Mouse (Mus musculus): ENCODE results near the gene Cutc. TPM values are rescaled to one million over a fixed set of nuclear protein-coding genes. Genes with fewer than 3 reads are reported as not detected.

Cutc gene
- polyA plus RNA-seq (2015; fragmentation: Nextera tagmentation; extraction: Ambion mirVana) = 9.6 and 10.8 TPM in 2 replicates

DNA sequence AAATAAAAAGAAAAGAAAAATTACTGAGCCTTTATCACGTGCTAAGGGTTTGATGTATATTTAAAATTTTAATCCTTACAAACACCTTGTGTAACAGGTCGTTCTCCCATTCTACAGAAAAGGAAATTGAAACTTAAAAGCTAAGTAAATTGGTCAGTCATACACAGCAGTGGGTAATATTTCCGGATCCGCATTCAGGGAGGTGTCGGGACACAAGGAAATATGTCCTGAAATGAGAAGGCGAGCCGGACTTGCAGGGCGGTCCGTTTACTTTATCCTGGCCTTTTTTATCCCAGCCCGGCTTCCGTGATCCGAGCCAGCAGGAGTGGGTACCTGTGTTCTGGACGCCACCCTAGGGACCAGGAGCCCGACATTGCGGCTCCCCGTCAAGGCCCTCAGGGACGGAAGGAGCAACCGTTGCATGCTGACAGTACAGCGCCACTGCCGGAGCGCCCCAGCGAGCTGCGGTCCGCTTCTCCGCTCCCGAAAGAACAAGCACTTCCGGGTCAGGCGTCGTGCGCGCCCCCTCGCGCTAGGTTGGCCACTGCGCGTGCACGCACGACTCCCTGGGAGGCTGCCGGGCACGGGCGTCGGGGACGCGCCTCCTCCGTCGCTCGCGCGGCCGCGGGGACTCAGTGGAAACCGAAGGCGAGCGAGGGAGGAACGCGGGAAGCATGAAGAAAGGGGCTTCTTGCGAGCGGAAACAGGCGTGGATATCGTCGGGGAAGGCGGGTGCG, at the start of gene Cutc, which contains the start of gene Cox15:
TSS of gene Cutc (plus strand) at position 508 of the 737 bp plus-strand sequence.
TSS of gene Cox15 (minus strand) at position 512 of the 737 bp plus-strand sequence.
- Histone ChIP-seq H3K4me2 (ENCODE audit: low read depth, low read length) (peak within 1 kb of the TSS; percentile 81), H3K4me1 (ENCODE audit: control insufficient read depth, low read depth, low read length) (peaks cover 8% of the 10 kb centered on the region), H3K9me3 (replicated peaks; ENCODE audit: control insufficient read depth, low read length) (no peaks in the 10 kb centered on the region), H3K27ac (ENCODE audit: low read length) (peak within 1 kb of the TSS; percentile 96), H3K36me3 (ENCODE audit: control insufficient read depth, insufficient read depth) (peaks cover 9% of the 10 kb centered on the region), H3K4me3 (ENCODE audit: low read depth, low read length) (peak within 1 kb of the TSS; percentile 87), H3K27me3 (ENCODE audit: control insufficient read depth, insufficient read depth, low read depth, low read length) (no peaks in the 10 kb centered on the region), H3K9ac (ENCODE audit: low read depth, low read length) (peak within 1 kb of the TSS; percentile 89)
- ATAC-seq (ENCODE audit: low read depth) = peak; percentile 95
- WGBS (ENCODE audit: insufficient replicate concordance) = under 1% methylated on average over 62 of the region's 62 CpGs

- WGBS (ENCODE audit: insufficient replicate concordance) = 70% methylated on average over 11 of the region's 11 CpGs
- no peaks in the 10 kb centered on the region for H3K9me3 ChIP-seq (replicated peaks; ENCODE audit: control insufficient read depth, low read length)
- no peak overlapping the region for H3K4me2 ChIP-seq (ENCODE audit: low read depth, low read length)
- H3K9ac ChIP-seq (ENCODE audit: low read depth, low read length) = no peak overlapping the region
- no peak for ATAC-seq (ENCODE audit: low read depth)
- no peaks in the 10 kb centered on the region for H3K4me1 ChIP-seq (ENCODE audit: control insufficient read depth, low read depth, low read length)
- no peak overlapping the region for H3K4me3 ChIP-seq (ENCODE audit: low read depth, low read length)
- H3K27me3 ChIP-seq (ENCODE audit: control insufficient read depth, insufficient read depth, low read depth, low read length) = no peaks in the 10 kb centered on the region
- H3K27ac ChIP-seq (ENCODE audit: low read length) = no peak overlapping the region
- H3K36me3 ChIP-seq (ENCODE audit: control insufficient read depth, insufficient read depth) = no peaks in the 10 kb centered on the region; the same call in 1 of the 2 replicates
These were observed 48.6 kb upstream of the Cutc start for GRCm38 (mm10) chr19:43704211-43704610.

GRCm38 (mm10) chr19:43704787-43705497, 47.9 kb upstream of the Cutc start:
- Histone ChIP-seq H3K9ac (ENCODE audit: low read depth, low read length) (no peak overlapping the region), H3K4me2 (ENCODE audit: low read depth, low read length) (no peak overlapping the region), H3K4me1 (ENCODE audit: control insufficient read depth, low read depth, low read length) (no peaks in the 10 kb centered on the region), H3K9me3 (replicated peaks; ENCODE audit: control insufficient read depth, low read length) (no peaks in the 10 kb centered on the region), H3K4me3 (ENCODE audit: low read depth, low read length) (no peak overlapping the region), H3K27me3 (ENCODE audit: control insufficient read depth, insufficient read depth, low read depth, low read length) (no peaks in the 10 kb centered on the region), H3K36me3 (ENCODE audit: control insufficient read depth, insufficient read depth) (no peaks in the 10 kb centered on the region; the same call in 1 of the 2 replicates), H3K27ac (ENCODE audit: low read length) (no peak overlapping the region)
- WGBS (ENCODE audit: insufficient replicate concordance) = 78% methylated on average over 17 of the region's 17 CpGs
- ATAC-seq (ENCODE audit: low read depth) = no peak

DNA sequence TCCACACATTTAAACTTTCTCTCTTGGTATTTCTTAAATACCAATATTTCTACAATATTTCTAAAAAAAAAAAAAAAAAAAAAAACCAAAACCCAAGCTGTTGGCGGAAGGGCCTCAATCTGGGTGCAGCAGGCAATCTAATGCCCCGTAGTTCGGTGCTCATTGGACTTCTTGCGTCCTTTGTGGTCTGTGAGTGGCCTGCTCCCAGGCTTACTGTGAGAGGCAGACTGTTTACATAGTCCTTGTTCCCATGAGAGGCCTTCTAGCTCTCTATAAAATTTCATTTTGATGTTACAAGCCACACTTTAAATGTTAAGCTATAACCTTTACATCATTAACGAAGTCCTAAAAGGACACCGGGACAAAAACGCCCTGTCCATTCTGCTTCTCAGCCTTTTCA, 44.6 kb upstream of the Cutc start:
- ATAC-seq (ENCODE audit: low read depth) = no peak
- Histone ChIP-seq H3K4me1 (ENCODE audit: control insufficient read depth, low read depth, low read length) (peaks cover 8% of the 10 kb centered on the region), H3K36me3 (ENCODE audit: control insufficient read depth, insufficient read depth) (no peaks in the 10 kb centered on the region), H3K27ac (ENCODE audit: low read length) (no peak overlapping the region), H3K9me3 (replicated peaks; ENCODE audit: control insufficient read depth, low read length) (no peaks in the 10 kb centered on the region), H3K4me2 (ENCODE audit: low read depth, low read length) (no peak overlapping the region), H3K27me3 (ENCODE audit: control insufficient read depth, insufficient read depth, low read depth, low read length) (no peaks in the 10 kb centered on the region), H3K4me3 (ENCODE audit: low read depth, low read length) (no peak overlapping the region), H3K9ac (ENCODE audit: low read depth, low read length) (no peak overlapping the region)
- 87% methylated on average over 7 of the region's 7 CpGs for WGBS (ENCODE audit: insufficient replicate concordance)

DNA sequence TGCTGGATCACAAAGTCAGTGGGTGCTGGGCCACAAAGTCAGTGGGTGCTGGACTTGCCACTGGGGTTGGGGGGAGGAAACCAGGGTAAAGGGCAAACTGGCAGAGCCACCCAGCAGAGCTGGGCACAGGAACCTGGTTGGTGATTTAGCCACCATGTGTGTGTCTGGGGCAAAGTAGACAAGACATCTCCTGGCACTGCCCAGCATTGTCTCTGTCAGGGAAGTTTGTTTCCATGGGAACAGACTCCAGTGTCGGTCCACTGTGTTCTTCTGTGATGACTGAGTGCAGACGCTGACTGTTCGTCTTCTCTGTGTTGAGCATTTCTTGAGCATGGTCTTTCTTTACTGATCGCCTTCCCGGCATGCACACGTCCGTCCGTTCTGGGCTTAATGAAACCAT, 43.5 kb upstream of the Cutc start:
- WGBS (ENCODE audit: insufficient replicate concordance) = 72% methylated on average over 8 of the region's 8 CpGs
- H3K27ac ChIP-seq (ENCODE audit: low read length) = no peak overlapping the region
- H3K36me3 ChIP-seq (ENCODE audit: control insufficient read depth, insufficient read depth) = no peaks in the 10 kb centered on the region

GRCm38 (mm10) chr19:43711159-43711916, 41.5 kb upstream of the Cutc start:
- Histone ChIP-seq H3K36me3 (ENCODE audit: control insufficient read depth, insufficient read depth) (no peaks in the 10 kb centered on the region), H3K4me3 (ENCODE audit: low read depth, low read length) (no peak overlapping the region), H3K27me3 (ENCODE audit: control insufficient read depth, insufficient read depth, low read depth, low read length) (no peaks in the 10 kb centered on the region), H3K9ac (ENCODE audit: low read depth, low read length) (no peak overlapping the region), H3K4me1 (ENCODE audit: control insufficient read depth, low read depth, low read length) (peaks cover 8% of the 10 kb centered on the region), H3K9me3 (replicated peaks; ENCODE audit: control insufficient read depth, low read length) (no peaks in the 10 kb centered on the region), H3K27ac (ENCODE audit: low read length) (peak overlapping the region; percentile 80), H3K4me2 (ENCODE audit: low read depth, low read length) (peak overlapping the region; percentile 45)
- 24% methylated on average over 22 of the region's 22 CpGs for WGBS (ENCODE audit: insufficient replicate concordance)
- ATAC-seq (ENCODE audit: low read depth) = 0 out of 2 replicates have a peak, but pooled peaks have one; percentile 27

More for the DNA sequence above, 43.5 kb upstream of the Cutc start:
- Histone ChIP-seq H3K9ac (ENCODE audit: low read depth, low read length) (no peak overlapping the region), H3K27me3 (ENCODE audit: control insufficient read depth, insufficient read depth, low read depth, low read length) (no peaks in the 10 kb centered on the region), H3K4me1 (ENCODE audit: control insufficient read depth, low read depth, low read length) (peaks cover 8% of the 10 kb centered on the region), H3K4me2 (ENCODE audit: low read depth, low read length) (no peak overlapping the region), H3K9me3 (replicated peaks; ENCODE audit: control insufficient read depth, low read length) (no peaks in the 10 kb centered on the region), H3K4me3 (ENCODE audit: low read depth, low read length) (no peak overlapping the region)
- no peak for ATAC-seq (ENCODE audit: low read depth)

DNA sequence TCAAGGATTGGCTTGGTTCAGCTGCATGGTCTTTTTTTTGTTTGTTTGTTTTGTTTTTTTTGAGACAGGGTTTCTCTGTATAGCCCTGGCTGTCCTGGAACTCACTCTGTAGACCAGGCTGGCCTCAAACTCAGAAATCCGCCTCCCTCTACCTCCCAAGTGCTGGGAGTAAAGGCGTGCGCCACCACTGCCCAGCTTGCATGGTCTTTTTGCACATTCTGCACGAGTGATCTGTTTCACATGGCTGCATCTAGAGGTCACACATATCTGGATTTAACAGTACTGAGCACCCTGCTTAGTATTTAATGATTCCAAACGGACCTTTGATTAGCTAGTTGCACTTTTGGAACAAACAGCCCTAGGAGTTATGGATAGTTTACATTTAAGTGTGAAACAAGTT, 40.8 kb upstream of the Cutc start:
- WGBS (ENCODE audit: insufficient replicate concordance) = 78% methylated on average over 5 of the region's 5 CpGs
- no peak overlapping the region for H3K4me3 ChIP-seq (ENCODE audit: low read depth, low read length)
- H3K9ac ChIP-seq (ENCODE audit: low read depth, low read length) = no peak overlapping the region
- peaks cover 8% of the 10 kb centered on the region for H3K4me1 ChIP-seq (ENCODE audit: control insufficient read depth, low read depth, low read length)
- H3K36me3 ChIP-seq (ENCODE audit: control insufficient read depth, insufficient read depth) = no peaks in the 10 kb centered on the region
- H3K9me3 ChIP-seq (replicated peaks; ENCODE audit: control insufficient read depth, low read length) = no peaks in the 10 kb centered on the region
- H3K27me3 ChIP-seq (ENCODE audit: control insufficient read depth, insufficient read depth, low read depth, low read length) = no peaks in the 10 kb centered on the region
- H3K27ac ChIP-seq (ENCODE audit: low read length) = no peak overlapping the region
- no peak overlapping the region for H3K4me2 ChIP-seq (ENCODE audit: low read depth, low read length)
- no peak for ATAC-seq (ENCODE audit: low read depth)

GRCm38 (mm10) chr19:43720061-43720460, 32.7 kb upstream of the Cutc start:
- ATAC-seq (ENCODE audit: low read depth) = no peak
- 81% methylated on average over 11 of the region's 11 CpGs for WGBS (ENCODE audit: insufficient replicate concordance)
- no peak overlapping the region for H3K4me2 ChIP-seq (ENCODE audit: low read depth, low read length)

More at GRCm38 (mm10) chr19:43720061-43720460, 32.7 kb upstream of the Cutc start:
- no peaks in the 10 kb centered on the region for H3K9me3 ChIP-seq (replicated peaks; ENCODE audit: control insufficient read depth, low read length)
- no peak overlapping the region for H3K27ac ChIP-seq (ENCODE audit: low read length)
- no peaks in the 10 kb centered on the region for H3K4me1 ChIP-seq (ENCODE audit: control insufficient read depth, low read depth, low read length)
- H3K36me3 ChIP-seq (ENCODE audit: control insufficient read depth, insufficient read depth) = no peaks in the 10 kb centered on the region
- H3K9ac ChIP-seq (ENCODE audit: low read depth, low read length) = no peak overlapping the region
- no peak overlapping the region for H3K4me3 ChIP-seq (ENCODE audit: low read depth, low read length)
- H3K27me3 ChIP-seq (ENCODE audit: control insufficient read depth, insufficient read depth, low read depth, low read length) = no peaks in the 10 kb centered on the region
